Mouse (Mus musculus): ENCODE measurements around the gene Sord.

Sord gene

DNA sequence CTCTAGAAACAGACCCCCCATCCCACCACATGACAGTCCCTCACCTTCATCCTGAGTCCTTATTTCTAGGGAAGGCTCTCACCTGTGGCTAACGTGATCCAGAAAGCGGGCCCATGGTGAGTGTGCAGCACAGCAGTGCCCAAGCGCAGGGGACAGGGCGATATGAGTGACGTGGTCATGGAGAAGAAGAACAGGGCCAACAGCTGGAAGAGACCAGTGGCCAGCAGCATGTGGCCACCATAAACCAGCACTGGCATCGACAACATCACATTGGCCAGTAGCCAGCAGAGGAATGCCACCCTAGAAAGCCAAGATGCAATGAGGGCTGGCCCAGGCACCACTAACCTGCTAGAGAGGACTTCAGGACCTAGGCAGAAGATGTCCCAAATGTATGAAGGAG, 70.0 kb downstream of the Sord start:
- DNase-seq: no peak

DNA sequence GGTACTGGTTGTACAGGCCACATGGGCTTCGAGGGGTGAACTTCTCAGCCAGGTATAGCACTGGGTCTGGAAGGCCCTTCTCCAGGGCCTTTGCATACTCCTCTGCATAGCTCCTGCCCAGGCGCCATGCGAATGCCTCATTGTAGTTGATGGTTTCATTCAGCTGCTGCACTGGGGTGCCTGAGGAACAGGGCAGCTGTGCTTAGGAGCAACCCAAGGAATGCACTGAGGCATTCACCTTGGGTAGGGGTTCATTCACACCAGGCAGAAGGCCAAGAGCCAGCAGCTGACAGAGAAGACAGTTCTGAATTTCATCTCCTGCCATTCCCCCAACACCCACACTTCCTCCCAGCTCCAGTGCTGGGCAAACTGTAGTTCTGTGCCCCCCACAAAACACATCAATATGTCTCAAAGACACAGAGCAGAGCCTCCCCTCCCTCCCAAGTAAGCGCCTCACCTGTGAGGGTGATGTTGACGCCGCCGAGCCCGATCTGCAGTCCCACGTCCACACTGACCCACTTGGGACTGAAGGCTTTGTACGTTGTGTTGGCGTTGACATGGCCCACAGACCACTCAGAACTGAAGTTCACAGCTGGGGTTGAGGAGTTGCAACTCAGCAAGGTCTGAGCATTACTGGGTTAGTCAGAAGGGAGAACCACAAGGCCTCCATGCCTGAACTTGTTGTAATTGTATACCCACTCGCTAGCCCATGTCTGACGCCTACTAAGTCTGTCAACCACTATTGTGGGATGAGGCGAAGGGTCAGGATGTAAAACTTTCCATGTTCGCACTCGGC, 70.7 kb downstream of the Sord start:
- DNase-seq: no peak

DNA sequence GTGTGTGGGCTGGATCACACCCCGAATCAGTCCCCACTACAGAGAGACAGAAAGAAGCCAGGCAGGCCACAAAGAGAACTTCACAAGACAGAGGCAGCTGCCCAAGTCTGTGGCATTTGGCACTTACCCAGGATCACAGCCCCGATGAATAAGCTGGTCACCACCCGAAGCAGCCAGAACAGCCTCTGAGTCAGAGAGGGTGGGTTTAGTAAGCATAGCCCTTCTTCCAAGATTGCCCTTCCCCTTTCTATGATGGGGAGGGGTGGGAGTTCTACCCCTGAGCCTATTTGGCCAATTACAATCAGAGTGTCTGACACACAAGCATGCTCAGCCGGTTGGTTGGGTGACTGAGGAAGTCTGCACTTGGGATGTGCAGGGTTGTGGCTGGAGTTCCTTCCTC, 71.6 kb downstream of the Sord start:
- no peak for DNase-seq

DNA sequence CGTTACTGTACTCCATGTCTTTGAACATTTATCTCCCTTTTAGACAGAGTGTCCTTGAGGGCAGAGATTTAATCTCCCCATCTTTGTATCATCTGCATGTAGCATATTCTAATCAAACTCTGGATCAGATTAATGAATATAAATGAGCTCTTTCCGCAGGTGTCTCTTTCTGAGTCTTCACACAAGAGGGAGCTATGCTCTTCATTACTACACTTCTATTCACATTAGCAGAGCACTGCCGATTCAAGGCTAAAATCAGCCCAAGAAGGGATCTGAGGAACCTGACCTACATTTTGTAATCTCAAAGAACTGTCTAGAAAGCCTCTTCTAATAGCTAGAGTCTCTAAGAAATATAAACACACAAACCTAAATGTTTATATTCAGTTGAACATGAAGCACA, 75.1 kb downstream of the Sord start:
- no peak for DNase-seq

DNA sequence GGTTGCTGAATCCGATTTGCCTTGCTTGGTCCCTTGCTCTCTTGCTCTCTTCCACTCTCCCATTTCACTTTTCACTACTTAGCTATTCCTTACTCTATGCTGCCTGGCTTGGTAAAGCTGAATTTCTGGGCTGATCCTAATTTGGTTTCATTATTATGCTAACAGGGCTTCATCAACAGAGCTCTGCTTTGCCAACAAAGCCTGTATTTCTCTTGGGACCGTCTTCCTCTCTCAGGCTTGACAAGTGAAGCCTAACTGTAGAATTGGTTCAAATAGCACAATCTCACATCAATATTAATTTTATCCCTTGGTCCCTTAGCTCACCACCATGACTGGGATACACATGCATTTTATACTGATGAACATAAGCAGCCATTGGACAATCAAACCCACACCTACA, 77.0 kb downstream of the Sord start:
- DNase-seq: no peak

DNA sequence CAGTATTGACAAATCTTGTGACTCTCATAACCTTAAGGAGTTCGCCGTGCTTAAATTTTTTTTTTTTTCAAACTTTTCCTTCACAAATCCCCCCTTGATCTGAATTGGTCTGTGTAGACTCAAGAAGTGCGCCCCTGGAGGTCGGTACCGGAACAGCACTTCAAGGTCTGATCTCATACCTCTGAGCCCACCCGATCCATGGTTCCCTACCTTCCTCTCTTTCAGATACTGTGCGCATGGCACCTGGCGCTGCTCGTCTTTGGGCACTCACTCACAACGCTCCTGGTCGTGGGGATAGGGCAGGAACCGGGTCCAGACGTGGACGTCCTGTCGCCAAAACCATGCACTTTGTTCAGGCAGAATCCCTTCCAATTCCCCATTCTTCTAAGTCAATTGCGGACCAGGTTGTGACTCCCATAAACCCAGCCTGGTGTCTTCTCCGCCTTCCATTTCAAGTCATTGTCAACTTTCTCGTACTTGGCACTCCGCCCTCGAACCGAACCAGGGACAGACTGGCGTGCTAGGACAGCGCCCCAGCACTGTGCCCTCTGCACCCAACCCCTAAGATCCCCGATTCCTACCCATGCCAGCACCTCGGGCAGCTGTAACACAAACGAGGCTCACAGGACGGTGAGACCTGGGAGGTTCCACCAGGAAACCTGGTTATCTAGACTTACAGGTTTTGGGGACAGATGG, 78.3 kb downstream of the Sord start:
- DNase-seq: peak; percentile 67

DNA sequence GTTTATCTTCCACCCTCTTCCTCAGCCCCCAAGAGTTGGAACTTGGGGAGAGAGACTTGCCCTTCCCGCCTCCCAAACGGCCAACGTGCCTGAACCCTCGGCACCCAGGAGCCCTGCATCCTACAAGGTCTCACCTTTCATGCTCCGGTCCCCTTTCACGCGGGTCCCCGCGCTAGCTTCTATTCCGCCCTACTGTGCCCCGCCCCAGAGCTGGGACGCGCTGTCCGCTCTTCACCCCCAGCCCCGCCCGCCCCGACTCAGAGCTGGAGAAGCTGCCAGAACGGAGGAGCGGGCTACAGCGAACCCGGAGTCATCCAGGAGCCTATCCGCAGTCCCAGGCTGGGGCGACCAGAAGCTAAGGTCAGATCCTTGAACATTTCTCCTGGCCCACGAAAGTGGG, 79.0 kb downstream of the Sord start, which contains the start of gene Duoxa1:
Duoxa1 (minus strand) TSS at position 195 of the 400 bp plus-strand sequence.
- DNase-seq: no peak
